Mouse (Mus musculus): ENCODE measurements at regions not wholly inside any gene's neighbourhood (a gene's known extent, or its start where the extent isn't known, plus 50 kb on each side); places are given as distances from the start of the nearest gene placed in this dataset.

GRCm38 (mm10) chr14:46179024-46179423 is 200.2 kb upstream of the Gm15217 start:
- WGBS = 92% methylated on average over 1 of the region's 1 CpGs
- Histone ChIP-seq H3K4me1 (peaks cover 21% of the 10 kb centered on the region), H3K27ac (no peak overlapping the region), H3K9ac (no peak overlapping the region), H3K9me3 (no peaks in the 10 kb centered on the region), H3K36me3 (no peaks in the 10 kb centered on the region), H3K27me3 (no peaks in the 10 kb centered on the region), H3K4me2 (no peak overlapping the region), H3K4me3 (no peak overlapping the region)
- ATAC-seq (ENCODE audit: insufficient number of reproducible peaks, insufficient read depth, low FRiP score, low TSS enrichment, low read depth) = no peak

- H3K9ac ChIP-seq = no peak overlapping the region
- no peak for ATAC-seq (ENCODE audit: insufficient number of reproducible peaks, insufficient read depth, low FRiP score, low TSS enrichment, low read depth)
- 85% methylated on average over 8 of the region's 8 CpGs for WGBS
- H3K27me3 ChIP-seq = 0 out of 2 replicates have a peak, but pooled peaks cover 3% of the 10 kb centered on the region
- H3K4me1 ChIP-seq = no peaks in the 10 kb centered on the region
- H3K4me2 ChIP-seq = no peak overlapping the region
- H3K9me3 ChIP-seq = no peaks in the 10 kb centered on the region
- H3K27ac ChIP-seq = no peak overlapping the region
- H3K36me3 ChIP-seq = no peaks in the 10 kb centered on the region
- no peak overlapping the region for H3K4me3 ChIP-seq
These were observed 187.4 kb upstream of the Gm15217 start for GRCm38 (mm10) chr14:46191639-46192399.

- WGBS = 78% methylated on average over 4 of the region's 4 CpGs
- Histone ChIP-seq H3K27me3 (0 out of 2 replicates have a peak, but pooled peaks cover 3% of the 10 kb centered on the region), H3K9ac (no peak overlapping the region), H3K4me1 (no peaks in the 10 kb centered on the region), H3K4me2 (no peak overlapping the region), H3K36me3 (no peaks in the 10 kb centered on the region), H3K9me3 (no peaks in the 10 kb centered on the region), H3K27ac (no peak overlapping the region), H3K4me3 (no peak overlapping the region)
- no peak for ATAC-seq (ENCODE audit: insufficient number of reproducible peaks, insufficient read depth, low FRiP score, low TSS enrichment, low read depth)
These were observed 185.6 kb upstream of the Gm15217 start for GRCm38 (mm10) chr14:46193577-46193976.

- no peak for ATAC-seq (ENCODE audit: insufficient number of reproducible peaks, insufficient read depth, low FRiP score, low TSS enrichment, low read depth)
- Histone ChIP-seq H3K4me3 (no peak overlapping the region), H3K9ac (no peak overlapping the region), H3K4me1 (no peaks in the 10 kb centered on the region), H3K9me3 (no peaks in the 10 kb centered on the region), H3K27me3 (0 out of 2 replicates have a peak, but pooled peaks cover 3% of the 10 kb centered on the region), H3K4me2 (no peak overlapping the region), H3K36me3 (no peaks in the 10 kb centered on the region), H3K27ac (no peak overlapping the region)
- 69% methylated on average over 6 of the region's 6 CpGs for WGBS
These were observed 183.3 kb upstream of the Gm15217 start for GRCm38 (mm10) chr14:46195939-46196338.

GRCm38 (mm10) chr14:46202818-46203217 is 176.4 kb upstream of the Gm15217 start:
- Histone ChIP-seq H3K4me2 (no peak overlapping the region), H3K9me3 (no peaks in the 10 kb centered on the region), H3K9ac (no peak overlapping the region), H3K36me3 (no peaks in the 10 kb centered on the region), H3K27ac (no peak overlapping the region), H3K27me3 (no peaks in the 10 kb centered on the region), H3K4me1 (no peaks in the 10 kb centered on the region), H3K4me3 (no peak overlapping the region)
- ATAC-seq (ENCODE audit: insufficient number of reproducible peaks, insufficient read depth, low FRiP score, low TSS enrichment, low read depth) = no peak
- WGBS = 84% methylated on average over 4 of the region's 4 CpGs

- 91% methylated on average over 4 of the region's 4 CpGs for WGBS
- ATAC-seq (ENCODE audit: insufficient number of reproducible peaks, insufficient read depth, low FRiP score, low TSS enrichment, low read depth) = no peak
- Histone ChIP-seq H3K4me1 (peaks cover 27% of the 10 kb centered on the region), H3K4me3 (no peak overlapping the region), H3K9ac (no peak overlapping the region), H3K4me2 (no peak overlapping the region), H3K36me3 (no peaks in the 10 kb centered on the region), H3K27me3 (no peaks in the 10 kb centered on the region), H3K9me3 (no peaks in the 10 kb centered on the region), H3K27ac (no peak overlapping the region)
These were observed 158.7 kb upstream of the Gm15217 start for GRCm38 (mm10) chr14:46220483-46220882.

GRCm38 (mm10) chr14:46221897-46222669 is 157.1 kb upstream of the Gm15217 start:
- peak overlapping the region; percentile 55; the same call in 1 of the 2 replicates for H3K27ac ChIP-seq
- WGBS = 54% methylated on average over 4 of the region's 4 CpGs
- H3K36me3 ChIP-seq = no peaks in the 10 kb centered on the region
- H3K4me1 ChIP-seq = peaks cover 27% of the 10 kb centered on the region
- no peak overlapping the region for H3K4me2 ChIP-seq
- H3K27me3 ChIP-seq = no peaks in the 10 kb centered on the region
- no peak for ATAC-seq (ENCODE audit: insufficient number of reproducible peaks, insufficient read depth, low FRiP score, low TSS enrichment, low read depth)
- no peak overlapping the region for H3K4me3 ChIP-seq
- H3K9me3 ChIP-seq = no peaks in the 10 kb centered on the region
- no peak overlapping the region for H3K9ac ChIP-seq

- Histone ChIP-seq H3K4me2 (no peak overlapping the region), H3K4me1 (peaks cover 27% of the 10 kb centered on the region), H3K27ac (peak overlapping the region; percentile 55; the same call in 1 of the 2 replicates), H3K9me3 (no peaks in the 10 kb centered on the region), H3K27me3 (no peaks in the 10 kb centered on the region), H3K4me3 (no peak overlapping the region), H3K36me3 (no peaks in the 10 kb centered on the region), H3K9ac (no peak overlapping the region)
- no peak for ATAC-seq (ENCODE audit: insufficient number of reproducible peaks, insufficient read depth, low FRiP score, low TSS enrichment, low read depth)
- WGBS = 67% methylated on average over 6 of the region's 6 CpGs
These were observed 156.2 kb upstream of the Gm15217 start for GRCm38 (mm10) chr14:46223008-46223407.

GRCm38 (mm10) chr14:46224421-46224950 is 154.7 kb upstream of the Gm15217 start:
- no peaks in the 10 kb centered on the region for H3K27me3 ChIP-seq
- peaks cover 27% of the 10 kb centered on the region for H3K4me1 ChIP-seq
- no peak overlapping the region for H3K4me2 ChIP-seq
- no peak overlapping the region for H3K27ac ChIP-seq
- no peak overlapping the region for H3K4me3 ChIP-seq
- no peaks in the 10 kb centered on the region for H3K9me3 ChIP-seq
- WGBS = 45% methylated on average over 4 of the region's 4 CpGs
- no peaks in the 10 kb centered on the region for H3K36me3 ChIP-seq
- no peak for ATAC-seq (ENCODE audit: insufficient number of reproducible peaks, insufficient read depth, low FRiP score, low TSS enrichment, low read depth)
- H3K9ac ChIP-seq = no peak overlapping the region

- WGBS = 63% methylated on average over 6 of the region's 6 CpGs
- Histone ChIP-seq H3K4me1 (peaks cover 27% of the 10 kb centered on the region), H3K9ac (no peak overlapping the region)
These were observed 153.2 kb upstream of the Gm15217 start for GRCm38 (mm10) chr14:46225851-46226608.

GRCm38 (mm10) chr14:46234040-46234439 is 145.2 kb upstream of the Gm15217 start:
- 71% methylated on average over 3 of the region's 3 CpGs for WGBS
- no peak for ATAC-seq (ENCODE audit: insufficient number of reproducible peaks, insufficient read depth, low FRiP score, low TSS enrichment, low read depth)
- no peak overlapping the region for H3K27ac ChIP-seq

More at GRCm38 (mm10) chr14:46225851-46226608, 153.2 kb upstream of the Gm15217 start:
- Histone ChIP-seq H3K27ac (no peak overlapping the region), H3K4me2 (no peak overlapping the region), H3K9me3 (no peaks in the 10 kb centered on the region), H3K4me3 (no peak overlapping the region), H3K27me3 (no peaks in the 10 kb centered on the region), H3K36me3 (no peaks in the 10 kb centered on the region)
- ATAC-seq (ENCODE audit: insufficient number of reproducible peaks, insufficient read depth, low FRiP score, low TSS enrichment, low read depth) = no peak

More at GRCm38 (mm10) chr14:46234040-46234439, 145.2 kb upstream of the Gm15217 start:
- Histone ChIP-seq H3K9me3 (no peaks in the 10 kb centered on the region), H3K4me1 (no peaks in the 10 kb centered on the region), H3K4me2 (no peak overlapping the region), H3K4me3 (no peak overlapping the region), H3K9ac (no peak overlapping the region), H3K36me3 (no peaks in the 10 kb centered on the region), H3K27me3 (no peaks in the 10 kb centered on the region)
